Mouse (Mus musculus) ES-Bruce4 (cell line): Measurements from ENCODE around the gene Sept10.

Source experiments
- CTCF ChIP-seq: IDR thresholded peaks from one replicate; pipeline ENCODE4 v1.8.1; 2011; ENCODE audit warnings: low read depth, low read length
- POLR2A ChIP-seq: IDR thresholded peaks from one replicate; pipeline ENCODE4 v1.8.1; 2011; ENCODE audit warnings: low read length; ENCODE audit not compliant: insufficient read depth

DNA sequence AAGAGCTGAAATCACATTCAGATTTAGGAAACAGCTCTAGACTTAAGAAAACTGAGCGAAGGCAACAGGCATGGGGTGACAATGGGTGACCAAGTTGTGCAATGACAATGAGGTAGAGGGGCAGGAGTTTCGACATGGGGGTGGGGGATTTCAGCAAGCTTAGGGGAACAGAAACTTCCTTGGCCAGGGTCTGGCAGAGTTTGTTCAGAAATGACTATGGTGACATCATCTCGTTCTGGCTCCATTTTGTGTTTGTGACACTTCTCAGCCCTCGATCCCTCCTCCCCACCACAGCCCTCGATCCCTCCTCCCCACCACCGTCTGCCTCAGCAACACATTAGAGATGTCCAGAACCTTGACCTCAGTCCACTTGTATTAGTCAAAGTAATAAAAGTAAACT lies 14.8 kb upstream of the Sept10 start:
- TF ChIP-seq CTCF, result no peak
- TF ChIP-seq POLR2A, result no peak
